Mouse (Mus musculus) heart, embryonic 12.5 days (tissue): ENCODE results near the gene Ap3b1. TPM values are rescaled to one million over a fixed set of nuclear protein-coding genes. Genes with fewer than 3 reads are reported as not detected.

Experiments
- ATAC-seq: fragments of 200-750 bp; cut with Nextera tagmentation; 2 replicates; pipeline ENCODE4 v1.8.0; 2017; ENCODE audit warnings: moderate TSS enrichment, moderate library complexity; ENCODE audit not compliant: insufficient number of reproducible peaks, low FRiP score
- H3K27ac ChIP-seq: fragments of 300-500 bp; sonication (generic); 2 replicates; pipeline ENCODE4 v1.5.1; 2016; ENCODE audit warnings: mild to moderate bottlenecking, moderate library complexity; ENCODE audit not compliant: poor library complexity, severe bottlenecking
- H3K27me3 ChIP-seq: fragments of 300-500 bp; sonication (generic); replicated peaks from 2 replicates; pipeline ENCODE4 v1.6.1; 2016; ENCODE audit warnings: mild to moderate bottlenecking, moderate library complexity
- H3K36me3 ChIP-seq: fragments of 300-500 bp; sonication (generic); 2 replicates; pipeline ENCODE4 v1.6.1; 2016; ENCODE audit warnings: mild to moderate bottlenecking, moderate library complexity
- H3K4me1 ChIP-seq: fragments of 300-500 bp; sonication (generic); replicated peaks from 2 replicates; pipeline ENCODE4 v1.6.1; 2016; ENCODE audit warnings: mild to moderate bottlenecking
- H3K4me2 ChIP-seq: fragments of 300-500 bp; sonication (generic); 2 replicates; pipeline ENCODE4 v1.6.1; 2016; ENCODE audit warnings: mild to moderate bottlenecking, moderate library complexity
- H3K4me3 ChIP-seq: fragments of 300-500 bp; sonication (generic); 2 replicates; pipeline ENCODE4 v1.5.1; 2016; ENCODE audit warnings: mild to moderate bottlenecking
- H3K9ac ChIP-seq: fragments of 300-500 bp; sonication (generic); 2 replicates; pipeline ENCODE4 v1.6.1; 2016; ENCODE audit warnings: mild to moderate bottlenecking, moderate library complexity
- H3K9me3 ChIP-seq: fragments of 300-500 bp; sonication (generic); replicated peaks from 2 replicates; pipeline ENCODE4 v1.6.1; 2016; ENCODE audit warnings: mild to moderate bottlenecking, moderate library complexity
- WGBS: fragments of 180-500 bp; shearing (Covaris S2); methylation state at CpG from one replicate; pipeline ENCODE4 v1.1.7; 2016; 5-methylcytosine and 5-hydroxymethylcytosine counted together
- polyA plus RNA-seq: library from polyadenylated mRNA; unstranded; fragments of >200 nt; fragmentation: Nextera tagmentation; extraction: Ambion mirVana; gene quantifications from 2 replicates; pipeline ENCODE4 v1.2.1, GENCODE M21; 2016

The Ap3b1 gene
- polyA plus RNA-seq, 1 experiment from 2014 or later = 38.6 TPM

GRCm38 (mm10) chr13:94396392-94396920 is 37.7 kb downstream of the Ap3b1 start:
- H3K4me3 ChIP-seq = no peak overlapping the region
- no peak for ATAC-seq
- peaks cover 46% of the 10 kb centered on the region for H3K36me3 ChIP-seq
- peaks cover 9% of the 10 kb centered on the region for H3K4me1 ChIP-seq
- 88% methylated on average over 10 of the region's 10 CpGs for WGBS
- H3K9ac ChIP-seq = no peak overlapping the region
- H3K27me3 ChIP-seq = no peaks in the 10 kb centered on the region
- H3K9me3 ChIP-seq = no peaks in the 10 kb centered on the region
- no peak overlapping the region for H3K27ac ChIP-seq
- no peak overlapping the region for H3K4me2 ChIP-seq

- no peaks in the 10 kb centered on the region for H3K9me3 ChIP-seq
- no peak overlapping the region for H3K4me2 ChIP-seq
- H3K4me3 ChIP-seq = no peak overlapping the region
- H3K36me3 ChIP-seq = peaks cover 38% of the 10 kb centered on the region
- H3K27ac ChIP-seq = no peak overlapping the region
- no peaks in the 10 kb centered on the region for H3K27me3 ChIP-seq
- H3K4me1 ChIP-seq = peaks cover 9% of the 10 kb centered on the region
- H3K9ac ChIP-seq = no peak overlapping the region
- ATAC-seq = no peak
- WGBS = 88% methylated on average over 12 of the region's 12 CpGs
These were observed 40.0 kb downstream of the Ap3b1 start for GRCm38 (mm10) chr13:94398568-94399374.

GRCm38 (mm10) chr13:94400465-94400864 is 41.7 kb downstream of the Ap3b1 start:
- H3K4me1 ChIP-seq = peaks cover 4% of the 10 kb centered on the region; the same call in 1 of the 2 replicates
- ATAC-seq = no peak
- no peak overlapping the region for H3K27ac ChIP-seq
- H3K9me3 ChIP-seq = peaks cover 3% of the 10 kb centered on the region; the same call in 1 of the 2 replicates
- H3K36me3 ChIP-seq = peaks cover 46% of the 10 kb centered on the region
- 86% methylated on average over 8 of the region's 8 CpGs for WGBS
- H3K9ac ChIP-seq = no peak overlapping the region
- H3K27me3 ChIP-seq = no peaks in the 10 kb centered on the region
- H3K4me3 ChIP-seq = no peak overlapping the region
- H3K4me2 ChIP-seq = no peak overlapping the region

- H3K4me3 ChIP-seq = no peak overlapping the region
- ATAC-seq = no peak
- no peak overlapping the region for H3K4me2 ChIP-seq
- 89% methylated on average over 5 of the region's 5 CpGs for WGBS
- peaks cover 16% of the 10 kb centered on the region for H3K36me3 ChIP-seq
- H3K9ac ChIP-seq = no peak overlapping the region
- H3K27ac ChIP-seq = no peak overlapping the region
- no peaks in the 10 kb centered on the region for H3K27me3 ChIP-seq
- H3K4me1 ChIP-seq = no peaks in the 10 kb centered on the region
- H3K9me3 ChIP-seq = no peaks in the 10 kb centered on the region
These were observed 64.8 kb downstream of the Ap3b1 start for GRCm38 (mm10) chr13:94423600-94423999.

GRCm38 (mm10) chr13:94429567-94429966 is 70.8 kb downstream of the Ap3b1 start:
- Histone ChIP-seq H3K36me3 (peaks cover 34% of the 10 kb centered on the region), H3K4me2 (no peak overlapping the region), H3K27ac (no peak overlapping the region), H3K9ac (no peak overlapping the region), H3K9me3 (peaks cover 2% of the 10 kb centered on the region; the same call in 1 of the 2 replicates), H3K27me3 (no peaks in the 10 kb centered on the region), H3K4me3 (no peak overlapping the region), H3K4me1 (no peaks in the 10 kb centered on the region)
- 93% methylated on average over 2 of the region's 2 CpGs for WGBS
- no peak for ATAC-seq

- H3K27ac ChIP-seq = no peak overlapping the region
- ATAC-seq = no peak
- no peak overlapping the region for H3K4me3 ChIP-seq
These were observed 80.6 kb downstream of the Ap3b1 start for GRCm38 (mm10) chr13:94439386-94439785.

GRCm38 (mm10) chr13:94441199-94441598 is 82.4 kb downstream of the Ap3b1 start:
- H3K36me3 ChIP-seq = peaks cover 17% of the 10 kb centered on the region; the same call in 1 of the 2 replicates
- H3K9ac ChIP-seq = no peak overlapping the region
- no peaks in the 10 kb centered on the region for H3K9me3 ChIP-seq
- no peak for ATAC-seq
- WGBS = 73% methylated on average over 4 of the region's 4 CpGs
- H3K4me2 ChIP-seq = no peak overlapping the region
- no peak overlapping the region for H3K4me3 ChIP-seq
- no peaks in the 10 kb centered on the region for H3K27me3 ChIP-seq
- 0 out of 2 replicates have a peak, but pooled peaks cover 6% of the 10 kb centered on the region for H3K4me1 ChIP-seq
- no peak overlapping the region for H3K27ac ChIP-seq

More at GRCm38 (mm10) chr13:94439386-94439785, 80.6 kb downstream of the Ap3b1 start:
- Histone ChIP-seq H3K9ac (no peak overlapping the region), H3K4me1 (0 out of 2 replicates have a peak, but pooled peaks cover 6% of the 10 kb centered on the region), H3K4me2 (no peak overlapping the region), H3K9me3 (no peaks in the 10 kb centered on the region), H3K36me3 (peaks cover 15% of the 10 kb centered on the region; the same call in 1 of the 2 replicates), H3K27me3 (no peaks in the 10 kb centered on the region)
- 76% methylated on average over 5 of the region's 5 CpGs for WGBS

GRCm38 (mm10) chr13:94443411-94443810 is 84.7 kb downstream of the Ap3b1 start:
- Histone ChIP-seq H3K36me3 (peaks cover 23% of the 10 kb centered on the region), H3K4me1 (0 out of 2 replicates have a peak, but pooled peaks cover 6% of the 10 kb centered on the region), H3K27ac (no peak overlapping the region), H3K4me2 (no peak overlapping the region), H3K4me3 (no peak overlapping the region), H3K9me3 (no peaks in the 10 kb centered on the region), H3K27me3 (no peaks in the 10 kb centered on the region), H3K9ac (no peak overlapping the region)
- 68% methylated on average over 3 of the region's 3 CpGs for WGBS
- ATAC-seq = no peak

- ATAC-seq = no peak
- Histone ChIP-seq H3K4me3 (no peak overlapping the region), H3K4me1 (0 out of 2 replicates have a peak, but pooled peaks cover 6% of the 10 kb centered on the region), H3K9me3 (no peaks in the 10 kb centered on the region), H3K27ac (no peak overlapping the region), H3K27me3 (no peaks in the 10 kb centered on the region), H3K36me3 (peaks cover 35% of the 10 kb centered on the region), H3K4me2 (no peak overlapping the region), H3K9ac (no peak overlapping the region)
- 50% methylated on average over 5 of the region's 5 CpGs for WGBS
These were observed 86.3 kb downstream of the Ap3b1 start for GRCm38 (mm10) chr13:94445103-94445502.

- Histone ChIP-seq H3K4me2 (no peak overlapping the region), H3K4me3 (no peak overlapping the region), H3K4me1 (0 out of 2 replicates have a peak, but pooled peaks cover 6% of the 10 kb centered on the region), H3K27me3 (no peaks in the 10 kb centered on the region), H3K27ac (no peak overlapping the region), H3K36me3 (peaks cover 29% of the 10 kb centered on the region), H3K9me3 (no peaks in the 10 kb centered on the region), H3K9ac (no peak overlapping the region)
- no peak for ATAC-seq
- 49% methylated on average over 4 of the region's 4 CpGs for WGBS
These were observed 88.2 kb downstream of the Ap3b1 start for GRCm38 (mm10) chr13:94447003-94447402.

GRCm38 (mm10) chr13:94449593-94449992 is 90.8 kb downstream of the Ap3b1 start:
- Histone ChIP-seq H3K4me3 (no peak overlapping the region), H3K9ac (no peak overlapping the region)
- WGBS = 64% methylated on average over 7 of the region's 7 CpGs

More at GRCm38 (mm10) chr13:94449593-94449992, 90.8 kb downstream of the Ap3b1 start:
- ATAC-seq = no peak
- H3K4me2 ChIP-seq = no peak overlapping the region
- no peaks in the 10 kb centered on the region for H3K4me1 ChIP-seq
- no peaks in the 10 kb centered on the region for H3K27me3 ChIP-seq
- no peak overlapping the region for H3K27ac ChIP-seq
- no peaks in the 10 kb centered on the region for H3K9me3 ChIP-seq
- peaks cover 33% of the 10 kb centered on the region for H3K36me3 ChIP-seq
